Mouse (Mus musculus): Measurements from ENCODE around the gene Fancf.
A peak's percentile ranks its signal among the peaks of the same experiment; 100 is the strongest.

Gene Fancf

DNA sequence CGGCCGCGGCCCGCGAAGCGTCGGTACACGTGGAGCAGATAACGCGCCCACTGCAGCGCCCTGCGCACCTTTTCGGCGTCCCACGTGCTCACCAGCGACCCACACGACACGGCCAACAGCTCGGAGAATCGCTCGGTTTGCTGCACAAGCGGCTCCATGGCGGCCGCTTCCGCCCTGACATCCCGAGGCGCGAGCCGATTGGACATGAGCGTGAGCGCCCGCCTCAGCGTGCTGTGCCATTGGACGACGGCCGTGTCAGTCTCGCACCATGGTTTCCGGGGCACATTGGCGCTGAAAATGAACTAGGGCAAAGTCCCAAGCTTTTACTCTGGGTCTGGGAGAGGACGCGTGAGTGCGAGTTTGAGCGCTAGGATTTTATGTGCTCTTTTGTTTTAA lies at the start of gene Fancf:
Fancf (minus strand) TSS at position 171 of the 396 bp plus-strand sequence.
- DNase-seq (ENCODE audit: low read depth, low spot score): peak; percentile 84

DNA sequence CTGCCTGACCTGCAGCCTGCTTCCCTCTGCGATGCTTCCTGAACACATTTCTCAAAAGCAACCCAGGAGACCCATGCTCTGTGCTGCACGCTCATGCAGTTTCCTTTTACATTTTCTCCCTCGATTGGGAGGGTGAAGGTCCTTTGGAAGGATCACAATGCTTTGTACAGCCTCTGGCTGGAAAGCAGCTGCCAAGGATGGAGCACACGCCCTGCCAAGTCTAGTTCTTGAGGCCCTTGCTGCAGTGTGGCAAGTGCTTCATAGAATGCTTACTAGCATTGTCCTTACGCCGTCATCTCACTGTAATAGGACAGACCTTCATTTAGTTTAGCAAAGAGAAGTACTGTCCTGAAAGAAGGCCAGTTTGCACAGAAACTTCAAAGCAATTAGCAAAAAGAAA lies 37.0 kb upstream of the Fancf start:
- DNase-seq (ENCODE audit: low read depth, low spot score): no peak

DNA sequence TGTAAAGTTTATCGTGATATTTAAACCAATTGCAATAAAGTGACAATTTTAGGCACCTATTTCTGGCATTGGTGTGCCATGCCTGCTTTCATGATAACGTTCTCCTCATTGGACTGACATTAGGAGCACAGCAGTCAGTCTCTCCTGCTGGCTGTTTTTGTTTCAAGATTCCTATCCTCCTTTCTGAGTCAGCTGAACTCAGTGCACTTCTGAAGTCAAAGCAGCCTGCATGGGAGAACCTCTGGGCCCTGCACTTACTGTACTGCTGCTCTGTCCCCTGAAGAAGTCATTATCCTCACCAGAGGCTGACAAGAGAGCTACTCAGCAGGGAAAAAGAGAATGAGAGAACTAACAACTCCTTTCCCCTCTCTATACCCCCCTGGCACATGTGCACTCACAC lies 32.9 kb upstream of the Fancf start:
- DNase-seq (ENCODE audit: low read depth, low spot score): no peak

DNA sequence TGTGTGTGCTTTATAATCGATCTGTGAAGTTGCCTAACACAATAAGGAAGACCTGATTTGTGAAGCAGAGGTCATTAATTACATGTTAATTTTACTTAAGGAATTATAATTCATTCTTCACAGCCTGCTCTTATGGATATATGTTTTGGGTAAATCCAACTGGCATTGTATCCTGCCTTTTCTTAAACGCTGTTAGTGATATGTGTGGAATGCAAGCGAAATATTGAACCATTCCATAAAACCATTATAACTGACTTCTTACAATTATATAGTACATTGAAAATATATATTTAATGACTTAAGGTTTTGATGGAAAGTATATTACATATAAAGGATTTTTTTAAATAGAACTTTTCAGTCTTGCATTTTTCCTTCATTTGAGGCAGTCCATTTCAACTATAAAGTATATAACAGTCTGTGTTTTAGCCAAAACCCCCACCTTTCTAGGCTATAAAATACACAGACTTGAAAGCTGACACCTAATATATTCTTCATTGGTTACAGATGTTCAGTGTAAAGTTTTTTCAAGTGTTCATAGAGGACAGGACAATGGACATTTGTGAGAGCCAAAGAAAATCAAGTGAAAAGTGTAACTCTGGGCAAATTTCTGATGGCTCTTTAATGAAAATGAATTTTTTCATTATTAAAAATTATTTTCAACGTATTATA lies 32.2 kb upstream of the Fancf start:
- no peak for DNase-seq (ENCODE audit: low read depth, low spot score)

DNA sequence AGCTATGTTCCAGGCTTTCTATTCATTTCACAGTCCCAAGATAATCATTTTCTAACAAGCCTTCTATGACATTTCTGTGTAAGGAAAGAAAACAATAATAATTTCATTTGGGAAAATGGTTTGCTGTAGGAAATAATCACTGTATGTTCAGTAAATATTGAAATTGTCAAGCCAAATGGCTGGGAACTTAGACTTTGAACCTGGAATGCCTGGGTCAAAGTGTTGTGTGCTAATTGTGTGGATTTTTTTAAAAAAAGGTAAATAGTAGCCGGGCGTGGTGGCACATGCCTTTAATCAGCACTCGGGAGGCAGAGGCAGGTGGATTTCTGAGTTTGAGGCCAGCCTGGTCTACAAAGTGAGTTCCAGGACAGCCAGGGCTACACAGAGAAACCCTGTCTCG lies 30.9 kb upstream of the Fancf start:
- DNase-seq (ENCODE audit: low read depth, low spot score): no peak

DNA sequence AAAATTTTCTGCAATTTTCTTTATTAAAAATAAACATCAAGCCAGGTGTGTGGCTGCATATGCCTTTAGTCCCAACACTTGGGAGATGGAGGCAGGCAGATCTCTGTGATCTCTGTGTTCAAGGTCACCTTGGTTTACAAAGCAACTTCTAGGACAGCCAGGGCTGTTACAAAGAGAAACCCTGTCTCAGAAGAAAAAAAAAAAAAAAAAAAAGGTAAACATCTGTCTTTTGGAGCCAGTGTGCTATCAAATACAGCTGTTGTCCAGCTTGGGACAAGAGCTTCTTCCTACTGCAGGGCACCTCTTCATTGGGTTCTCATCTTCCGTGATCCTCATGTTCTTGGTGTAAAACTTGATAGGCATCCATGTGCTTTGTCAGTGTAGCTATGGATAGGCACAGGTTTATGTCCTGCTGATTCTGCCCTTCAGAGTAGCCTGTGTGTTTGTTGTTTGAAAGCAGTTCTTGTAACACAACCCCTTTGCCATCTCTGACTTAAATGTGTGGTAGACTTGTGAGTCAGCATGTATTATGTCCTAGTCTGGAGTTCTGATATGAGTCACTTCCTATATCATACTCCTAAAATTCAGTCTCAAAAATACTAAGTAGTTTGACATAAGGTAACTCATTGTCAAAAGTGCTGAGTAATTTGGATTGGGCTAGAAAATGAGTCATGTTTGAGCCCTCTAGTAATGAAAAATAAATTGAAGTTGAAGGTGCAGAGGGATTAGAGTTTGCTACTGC lies 30.3 kb upstream of the Fancf start:
- no peak for DNase-seq (ENCODE audit: low read depth, low spot score)

DNA sequence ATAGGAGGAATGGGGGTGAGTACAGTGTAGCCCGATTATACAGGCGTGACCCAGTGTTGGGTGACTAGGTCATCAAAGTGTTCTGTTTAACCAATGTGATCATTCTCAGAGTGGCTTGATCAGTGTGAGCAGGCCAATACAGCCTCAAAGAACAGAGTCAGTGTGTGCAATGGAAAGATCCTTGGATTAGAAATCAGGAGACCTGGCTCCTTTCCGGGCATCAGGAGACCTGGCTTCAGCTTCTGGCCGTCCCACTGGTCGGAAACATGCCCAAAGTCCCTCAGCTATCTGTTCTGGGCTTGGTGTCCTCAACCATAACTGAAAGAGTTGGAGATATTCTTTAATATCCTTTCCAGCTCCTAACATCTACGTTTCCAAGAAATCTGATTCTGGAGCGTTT lies 27.5 kb upstream of the Fancf start:
- DNase-seq (ENCODE audit: low read depth, low spot score): no peak

DNA sequence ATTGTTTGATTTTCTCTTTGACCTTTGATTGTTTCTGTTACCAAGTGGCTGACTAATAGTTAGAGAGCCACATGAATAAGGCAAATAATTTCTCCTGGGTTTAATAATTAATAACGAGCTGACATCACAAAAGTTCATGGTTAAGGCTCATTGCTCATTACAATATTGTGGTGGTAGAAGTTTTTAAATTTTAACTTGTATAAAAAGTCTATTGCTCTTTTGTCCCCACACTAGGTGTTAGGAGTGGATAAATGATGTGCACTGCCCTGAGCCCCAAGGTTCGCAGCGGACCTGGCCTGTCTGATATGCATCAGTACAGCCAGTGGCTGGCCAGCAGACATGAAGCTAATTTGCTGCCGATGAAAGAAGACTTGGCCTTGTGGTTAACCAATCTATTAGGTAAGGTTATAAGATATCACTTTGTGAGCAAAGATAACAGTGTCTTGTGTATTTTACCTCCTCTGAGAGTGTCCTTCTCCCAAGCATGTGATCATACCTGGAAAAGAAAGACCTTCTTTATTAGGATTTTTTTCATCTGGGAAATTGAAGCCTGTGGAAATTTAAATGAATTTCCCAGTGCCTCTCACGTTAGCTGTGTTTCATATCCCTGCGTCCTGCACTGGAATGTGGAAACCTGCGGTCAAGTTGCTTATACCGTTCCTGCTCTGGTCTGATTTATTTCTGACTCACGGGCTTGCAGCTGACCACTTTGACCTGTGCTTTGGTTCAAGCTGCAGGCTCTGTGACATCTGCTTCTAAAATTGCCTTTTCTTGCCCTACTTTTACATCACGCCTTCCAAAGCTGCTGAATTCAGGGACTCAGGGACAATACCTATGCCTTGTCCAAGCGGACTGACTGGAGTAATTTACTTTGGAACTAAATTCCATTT lies 25.9 kb upstream of the Fancf start:
- DNase-seq (ENCODE audit: low read depth, low spot score): no peak

DNA sequence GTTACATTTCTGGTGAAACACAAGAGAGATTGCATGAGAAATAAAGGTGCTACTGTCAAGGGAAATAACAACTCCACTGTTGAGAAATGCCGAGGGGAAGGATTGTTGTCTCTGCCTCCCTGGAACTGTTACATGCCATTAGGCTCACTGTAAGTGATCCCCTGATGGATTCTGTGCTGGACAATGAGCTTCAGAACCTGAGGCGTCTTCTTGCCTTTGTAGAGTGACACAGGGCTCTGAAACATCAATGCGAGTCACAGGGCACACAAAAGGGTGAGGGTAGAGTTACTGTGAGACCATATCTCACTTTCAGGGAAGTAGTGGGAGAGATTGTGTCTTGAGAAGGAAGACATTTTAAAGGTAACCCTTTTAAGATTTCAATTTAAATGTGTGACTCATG lies 23.3 kb upstream of the Fancf start:
- DNase-seq (ENCODE audit: low read depth, low spot score): no peak

DNA sequence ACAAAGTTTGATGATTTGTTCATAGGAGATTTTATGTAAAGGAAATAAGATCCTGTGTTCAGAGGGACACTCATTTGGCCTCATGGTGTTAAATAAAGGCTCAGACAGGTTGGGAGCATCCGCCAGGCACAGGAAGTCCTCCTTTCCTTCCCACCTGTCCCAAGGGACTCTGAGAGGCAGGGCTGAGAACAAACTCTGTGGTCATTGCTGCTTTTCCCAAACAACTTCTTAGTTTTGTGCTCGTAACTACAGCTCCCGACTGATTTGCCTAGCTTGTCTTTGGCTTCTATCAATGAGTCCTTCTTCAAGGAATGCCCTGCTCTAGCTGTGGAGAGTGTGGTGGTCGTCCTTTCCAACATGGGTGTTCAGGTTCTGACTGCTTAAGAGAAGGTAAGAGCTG lies 18.1 kb upstream of the Fancf start:
- no peak for DNase-seq (ENCODE audit: low read depth, low spot score)

DNA sequence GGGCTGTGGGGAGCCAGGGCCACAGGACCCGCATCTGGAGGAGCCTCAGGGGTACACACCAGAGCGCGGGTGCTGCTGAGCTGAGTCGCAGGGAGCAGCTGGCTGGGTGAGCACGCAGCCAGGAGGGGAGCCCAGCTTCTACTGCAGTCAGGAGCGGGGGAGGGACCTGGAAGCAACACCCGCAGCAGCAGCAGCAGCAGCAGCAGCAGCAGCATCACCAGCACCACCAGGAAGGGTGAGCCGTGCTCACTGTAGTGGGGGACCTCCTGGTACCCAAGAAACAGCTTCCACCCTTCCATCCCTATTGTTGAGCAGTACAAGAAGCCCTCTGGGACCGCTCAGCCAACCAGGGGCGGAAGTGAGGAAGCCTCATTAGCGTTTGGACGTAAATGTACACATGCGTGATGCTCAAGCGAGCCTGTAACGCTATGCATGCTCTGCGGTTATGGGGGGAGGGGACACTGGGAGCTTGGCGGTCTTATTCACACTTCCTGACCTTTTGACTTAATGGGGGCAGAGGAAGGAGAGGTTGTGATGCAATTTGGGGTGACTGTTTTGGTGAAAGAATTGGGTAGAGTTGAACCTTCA lies 17.2 kb upstream of the Fancf start:
- no peak for DNase-seq (ENCODE audit: low read depth, low spot score)

DNA sequence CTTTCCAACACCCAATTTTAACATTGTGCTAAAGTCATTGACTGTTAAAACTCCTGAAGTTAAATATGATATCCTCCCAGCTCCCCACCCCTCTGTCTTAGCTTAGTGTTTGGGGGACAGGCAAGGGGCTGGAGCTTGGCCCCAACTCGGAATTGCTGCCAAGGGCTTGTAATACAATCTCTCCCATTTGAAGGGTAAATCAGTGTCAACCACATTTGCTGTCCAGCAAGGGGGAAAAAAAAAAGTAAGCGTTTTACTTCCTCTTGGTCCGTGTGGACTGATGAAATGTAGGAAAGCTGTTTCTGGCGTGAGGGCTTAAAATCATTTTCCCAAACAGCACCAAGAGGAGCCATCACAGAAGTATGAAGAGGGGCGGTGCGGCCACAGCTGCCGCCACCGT lies 16.7 kb upstream of the Fancf start:
- DNase-seq (ENCODE audit: low read depth, low spot score): no peak

DNA sequence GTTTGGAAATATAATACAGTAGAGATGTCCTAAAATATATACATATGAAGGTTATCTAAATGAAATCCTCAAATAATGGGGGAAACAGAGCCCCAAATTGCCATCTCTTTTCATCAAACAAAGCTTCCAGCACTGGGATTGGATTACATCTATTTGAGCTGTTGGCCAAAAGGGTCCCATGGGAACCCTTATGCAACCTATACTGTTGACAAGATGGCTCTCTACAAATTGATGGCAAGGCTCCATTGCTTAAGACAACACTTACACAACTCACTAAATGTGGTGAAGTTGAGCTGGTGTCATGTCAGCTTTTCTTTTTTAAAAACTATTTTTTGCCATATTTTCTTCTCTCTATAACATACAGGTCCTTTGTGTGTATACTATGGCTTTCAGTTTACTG lies 14.2 kb upstream of the Fancf start:
- no peak for DNase-seq (ENCODE audit: low read depth, low spot score)

DNA sequence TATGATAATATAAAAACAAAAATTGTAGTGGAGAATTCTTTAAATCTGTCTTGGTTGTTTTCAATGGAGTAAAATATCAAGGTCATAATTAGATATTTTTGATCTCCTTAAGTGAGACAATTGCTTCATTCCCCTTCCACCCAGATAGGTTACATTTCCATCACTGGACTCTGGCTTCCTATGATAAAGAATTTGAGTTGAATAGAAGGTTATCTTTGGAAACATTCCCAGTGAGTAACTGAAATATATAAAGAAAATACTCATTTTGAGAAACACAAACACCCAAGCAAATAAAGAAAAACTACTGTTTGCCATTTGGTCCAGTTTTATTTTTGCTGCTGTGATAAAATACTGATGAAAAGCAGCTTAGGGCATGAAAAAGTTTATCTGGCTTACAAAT lies 10.5 kb upstream of the Fancf start:
- no peak for DNase-seq (ENCODE audit: low read depth, low spot score)

DNA sequence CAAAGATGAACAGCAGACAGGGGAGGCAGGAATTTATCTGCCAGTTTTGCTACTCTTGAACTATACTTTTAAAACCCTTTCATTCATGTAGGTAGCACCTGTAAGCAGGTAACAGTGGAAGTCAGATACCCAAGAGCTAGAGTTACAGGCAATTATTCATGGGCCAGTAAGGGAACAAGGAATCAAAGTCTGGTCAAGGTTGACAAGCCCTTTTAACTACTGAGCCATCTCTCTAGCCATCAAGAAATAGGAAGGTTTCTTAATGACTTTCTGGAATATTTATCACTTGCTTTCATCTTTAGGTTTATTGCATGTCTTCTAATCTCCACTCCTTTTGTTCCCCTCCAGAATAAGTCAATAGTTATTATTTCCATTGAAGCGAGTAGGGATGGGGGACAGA lies 10.0 kb upstream of the Fancf start:
- no peak for DNase-seq (ENCODE audit: low read depth, low spot score)

DNA sequence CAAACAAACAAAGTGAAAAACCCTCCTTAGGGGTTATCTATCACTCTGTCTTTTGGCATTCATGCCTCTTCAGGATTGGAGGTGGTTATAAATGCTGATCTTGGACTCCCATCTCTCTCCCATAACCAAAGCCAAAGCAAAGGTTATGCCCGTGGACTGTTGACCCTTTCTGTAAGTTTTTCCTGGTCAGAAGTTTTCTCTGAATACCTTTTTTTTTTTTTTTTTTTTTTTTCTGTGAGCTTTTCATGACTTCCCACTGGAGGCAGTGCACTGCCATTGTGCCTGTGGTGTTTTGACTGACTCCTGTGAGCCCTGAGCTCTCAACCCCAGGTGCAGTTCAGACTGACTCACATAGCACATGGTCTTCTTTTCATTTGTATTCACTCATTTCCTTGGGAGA lies 5.9 kb upstream of the Fancf start:
- no peak for DNase-seq (ENCODE audit: low read depth, low spot score)

DNA sequence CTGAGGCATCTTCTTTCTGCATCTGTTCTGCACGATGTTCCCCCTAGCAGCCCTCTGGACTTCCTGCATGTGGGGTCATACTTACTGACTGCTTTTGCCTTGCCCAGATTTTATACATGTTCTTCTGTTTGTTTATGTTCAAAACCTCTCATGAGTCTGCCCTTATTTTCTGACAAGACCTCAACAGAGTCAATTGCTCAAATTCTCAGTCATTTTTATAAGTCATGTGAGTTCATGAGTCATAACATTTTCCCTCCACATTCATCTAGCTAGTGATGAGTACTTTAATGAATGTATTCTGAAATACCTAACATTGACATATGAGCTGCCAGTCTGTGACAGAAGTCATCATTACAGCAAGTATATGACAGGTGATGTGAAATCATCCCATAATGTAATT lies 3.3 kb upstream of the Fancf start:
- no peak for DNase-seq (ENCODE audit: low read depth, low spot score)

DNA sequence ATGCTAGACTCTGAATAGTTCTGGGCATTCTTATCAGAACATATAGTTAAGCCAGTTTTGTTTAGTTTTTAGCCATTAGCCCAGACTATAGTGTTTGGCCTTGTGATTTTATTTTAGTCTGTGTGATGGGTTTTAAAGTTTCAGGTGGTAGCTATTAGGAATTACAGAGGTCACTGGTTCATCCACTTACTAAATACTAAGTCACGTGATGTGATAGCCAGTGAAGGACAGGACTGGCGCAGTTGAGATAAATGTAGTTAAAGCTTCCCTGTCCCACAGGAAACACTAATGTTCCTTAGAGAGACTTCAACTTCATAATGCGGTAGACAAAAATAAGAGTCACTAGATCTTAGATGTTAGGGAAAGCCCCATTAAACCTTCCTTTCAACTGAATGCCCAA lies 775 bp upstream of the Fancf start:
- no peak for DNase-seq (ENCODE audit: low read depth, low spot score)

DNA sequence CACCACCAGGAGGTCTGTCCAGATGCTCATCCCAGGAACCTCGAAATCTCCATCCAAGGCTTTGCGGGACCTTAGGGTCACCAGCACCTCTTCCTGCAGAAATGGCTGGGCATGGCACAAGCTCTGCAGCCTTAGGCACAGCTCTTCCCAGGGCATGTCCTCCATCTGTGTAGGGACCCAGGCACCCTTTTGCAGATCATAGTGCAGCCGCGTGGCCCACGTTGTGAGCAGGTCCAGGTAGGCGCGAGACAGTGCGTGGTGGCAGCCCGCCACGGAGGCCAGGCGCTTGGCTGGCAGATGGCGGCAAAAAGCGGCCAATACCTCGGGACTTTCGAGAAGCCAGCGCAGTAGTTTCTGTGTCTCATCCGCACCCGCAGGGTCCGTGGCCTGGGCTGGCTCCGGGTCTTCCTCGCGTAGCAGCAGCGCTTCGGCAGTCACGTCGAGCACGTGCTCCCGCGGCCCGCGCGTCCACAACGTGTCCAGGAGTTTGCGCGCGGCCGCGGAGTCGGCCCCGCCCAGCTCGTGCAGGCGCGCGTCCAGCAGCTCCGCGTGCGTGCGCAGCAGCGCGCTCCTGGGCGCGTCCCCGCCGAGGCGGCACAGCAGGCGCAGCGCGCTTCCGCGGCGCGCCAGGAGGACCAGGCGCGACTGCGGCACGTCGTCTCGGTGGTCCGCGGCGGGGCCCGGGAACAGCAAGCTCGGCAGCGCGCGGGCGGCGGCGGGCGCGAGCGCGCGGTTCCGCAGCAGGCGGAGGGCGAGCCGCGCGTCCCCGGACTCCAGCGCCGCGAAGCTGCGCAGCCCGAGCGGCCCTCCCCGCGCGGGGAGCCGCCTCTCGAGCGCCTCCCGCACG lies 594 bp downstream of the Fancf start, which contains the start of gene Gas2:
Gas2 (plus strand) TSS at position 766 of the 847 bp plus-strand sequence.
- DNase-seq (ENCODE audit: low read depth, low spot score): peak; percentile 46

DNA sequence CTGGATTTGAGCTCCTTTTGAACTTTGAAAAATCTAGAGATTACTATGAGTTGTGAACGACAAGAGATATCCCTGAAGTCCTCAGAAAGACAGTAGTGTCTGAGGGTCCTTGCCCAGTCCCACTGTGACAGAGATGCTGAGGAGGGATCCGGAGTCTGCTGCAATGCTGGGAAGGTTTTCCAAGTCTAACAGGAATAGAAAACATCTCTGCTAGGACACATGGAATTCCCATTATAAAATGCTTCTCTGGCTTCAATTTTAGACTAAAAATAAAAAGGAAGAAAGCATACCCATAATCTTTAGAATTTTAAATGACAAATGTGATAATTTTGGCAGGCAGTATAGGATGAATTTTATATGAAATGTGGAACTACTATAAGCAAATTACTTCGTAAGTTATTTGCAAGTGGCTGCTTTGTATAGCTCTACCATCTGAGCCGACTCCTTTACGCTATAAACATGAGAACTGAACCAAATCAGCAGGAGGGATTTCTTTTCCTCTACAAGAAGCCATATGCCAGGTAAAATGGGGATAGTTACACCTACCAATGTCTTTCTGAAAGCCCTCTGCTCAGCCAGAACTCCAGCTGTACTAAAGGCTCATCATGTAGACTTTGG lies 10.1 kb downstream of the Fancf start:
- no peak for DNase-seq (ENCODE audit: low read depth, low spot score)

DNA sequence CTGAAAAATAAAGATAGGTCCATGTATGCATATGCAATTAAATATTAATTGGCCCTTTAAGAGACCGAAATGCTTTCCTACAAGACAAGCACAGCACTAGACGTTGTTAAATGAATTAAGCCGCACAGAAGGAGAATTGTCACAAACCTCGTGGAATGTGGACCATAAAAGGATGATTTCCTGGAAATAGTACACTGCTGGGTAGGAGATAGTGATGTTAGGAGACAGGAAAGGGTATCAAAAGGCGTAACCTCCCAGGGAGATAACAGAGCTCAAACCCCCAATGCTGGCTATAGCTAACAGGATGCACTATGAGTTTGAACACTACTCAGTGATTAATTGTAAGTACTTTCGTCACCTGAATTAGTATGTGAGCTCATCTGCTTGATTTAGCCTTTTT lies 11.2 kb downstream of the Fancf start:
- DNase-seq (ENCODE audit: low read depth, low spot score): no peak

Measured in WW6 (cell line).